Mouse (Mus musculus): Measurements from ENCODE around the gene Erc2. TPM values are rescaled to one million over a fixed set of nuclear protein-coding genes. Genes with fewer than 3 reads are reported as not detected.

Gene Erc2
- total and polyA plus RNA-seq, 2 experiments from 2014 or later = 0.11 to 1.7 TPM

GRCm38 (mm10) chr14:28441240-28441967, 819.2 kb downstream of the Erc2 start:
- ATAC-seq (ENCODE audit: insufficient read depth, low read depth) = no peak
- 51% methylated on average over 14 of the region's 14 CpGs for WGBS
- Histone ChIP-seq H3K36me3 (replicated peaks; ENCODE audit: control insufficient read depth, insufficient read depth, low read length) (no peaks in the 10 kb centered on the region), H3K27me3 (ENCODE audit: control insufficient read depth, insufficient read depth, low read length) (peaks cover 6% of the 10 kb centered on the region; the same call in 1 of the 2 replicates), H3K9me3 (replicated peaks; ENCODE audit: control insufficient read depth, low read length) (no peaks in the 10 kb centered on the region), H3K4me1 (ENCODE audit: control insufficient read depth, insufficient read depth) (no peaks in the 10 kb centered on the region), H3K4me2 (ENCODE audit: low read depth, low read length) (no peak overlapping the region), H3K27ac (ENCODE audit: low read depth) (no peak overlapping the region), H3K9ac (replicated peaks; ENCODE audit: low read depth, low read length) (no peak overlapping the region), H3K4me3 (ENCODE audit: low read depth, low read length) (no peak overlapping the region)
- TF ChIP-seq EP300 (IDR thresholded peaks at IDR 0.05; ENCODE audit: low read depth) (no peak), CTCF (IDR thresholded peaks at IDR 0.05; ENCODE audit: low read depth) (no peak)
- no peak for DNase-seq (ENCODE audit: low spot score)

DNA sequence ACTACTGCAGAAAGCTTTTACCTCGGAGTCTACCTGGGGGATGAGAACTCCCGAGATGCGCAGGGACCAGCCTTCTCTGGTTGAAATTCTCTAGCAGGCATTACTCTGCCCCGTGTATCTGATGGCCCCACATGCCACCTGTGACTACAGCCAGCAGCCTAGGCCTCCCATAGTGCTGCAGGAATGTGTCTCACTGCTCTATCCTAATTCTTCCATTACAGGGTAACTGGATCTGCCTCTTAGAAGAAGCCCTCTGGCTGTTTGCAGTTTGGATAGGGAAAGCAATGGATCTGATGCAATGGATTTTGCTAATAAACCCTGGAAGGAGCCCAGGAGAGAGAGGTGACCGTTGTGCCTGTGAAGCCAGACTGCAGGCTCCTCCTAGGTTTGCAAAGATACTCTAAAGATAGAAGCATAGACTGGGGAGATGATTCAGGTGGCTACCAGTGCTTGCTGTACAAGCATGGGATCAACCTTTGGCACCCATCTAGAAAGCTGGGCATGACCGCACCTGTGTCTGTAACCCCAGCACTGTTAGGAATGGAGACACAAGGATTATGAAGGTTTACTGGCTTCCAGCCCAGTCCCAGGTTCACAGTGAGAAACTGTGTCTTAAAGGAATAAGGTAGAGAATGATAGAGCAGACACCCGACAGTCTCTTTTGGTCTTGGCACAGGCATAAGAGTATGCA, 821.2 kb downstream of the Erc2 start:
- H3K4me2 ChIP-seq (ENCODE audit: low read depth, low read length) = no peak overlapping the region
- no peak overlapping the region for H3K9ac ChIP-seq (replicated peaks; ENCODE audit: low read depth, low read length)
- no peak for ATAC-seq (ENCODE audit: insufficient read depth, low read depth)
- H3K9me3 ChIP-seq (replicated peaks; ENCODE audit: control insufficient read depth, low read length) = no peaks in the 10 kb centered on the region
- H3K4me3 ChIP-seq (ENCODE audit: low read depth, low read length) = no peak overlapping the region
- TF ChIP-seq EP300 (IDR thresholded peaks at IDR 0.05; ENCODE audit: low read depth) (no peak), CTCF (IDR thresholded peaks at IDR 0.05; ENCODE audit: low read depth) (no peak)
- WGBS = 65% methylated on average over 7 of the region's 7 CpGs
- H3K27me3 ChIP-seq (ENCODE audit: control insufficient read depth, insufficient read depth, low read length) = peaks cover 6% of the 10 kb centered on the region; the same call in 1 of the 2 replicates
- H3K4me1 ChIP-seq (ENCODE audit: control insufficient read depth, insufficient read depth) = no peaks in the 10 kb centered on the region
- no peak for DNase-seq (ENCODE audit: low spot score)
- no peak overlapping the region for H3K27ac ChIP-seq (ENCODE audit: low read depth)
- no peaks in the 10 kb centered on the region for H3K36me3 ChIP-seq (replicated peaks; ENCODE audit: control insufficient read depth, insufficient read depth, low read length)

- 52% methylated on average over 6 of the region's 6 CpGs for WGBS
- H3K4me3 ChIP-seq (ENCODE audit: low read depth, low read length) = no peak overlapping the region
- DNase-seq (ENCODE audit: low spot score) (no peak), ATAC-seq (ENCODE audit: insufficient read depth, low read depth) (no peak)
- TF ChIP-seq EP300 (IDR thresholded peaks at IDR 0.05; ENCODE audit: low read depth) (no peak), CTCF (IDR thresholded peaks at IDR 0.05; ENCODE audit: low read depth) (no peak)
- H3K9ac ChIP-seq (replicated peaks; ENCODE audit: low read depth, low read length) = no peak overlapping the region
- H3K27ac ChIP-seq (ENCODE audit: low read depth) = no peak overlapping the region
- H3K27me3 ChIP-seq (ENCODE audit: control insufficient read depth, insufficient read depth, low read length) = peaks cover 6% of the 10 kb centered on the region; the same call in 1 of the 2 replicates
- H3K4me1 ChIP-seq (ENCODE audit: control insufficient read depth, insufficient read depth) = no peaks in the 10 kb centered on the region
- H3K4me2 ChIP-seq (ENCODE audit: low read depth, low read length) = no peak overlapping the region
- no peaks in the 10 kb centered on the region for H3K9me3 ChIP-seq (replicated peaks; ENCODE audit: control insufficient read depth, low read length)
- H3K36me3 ChIP-seq (replicated peaks; ENCODE audit: control insufficient read depth, insufficient read depth, low read length) = no peaks in the 10 kb centered on the region
Observed at GRCm38 (mm10) chr14:28445737-28446136, 823.5 kb downstream of the Erc2 start.

DNA sequence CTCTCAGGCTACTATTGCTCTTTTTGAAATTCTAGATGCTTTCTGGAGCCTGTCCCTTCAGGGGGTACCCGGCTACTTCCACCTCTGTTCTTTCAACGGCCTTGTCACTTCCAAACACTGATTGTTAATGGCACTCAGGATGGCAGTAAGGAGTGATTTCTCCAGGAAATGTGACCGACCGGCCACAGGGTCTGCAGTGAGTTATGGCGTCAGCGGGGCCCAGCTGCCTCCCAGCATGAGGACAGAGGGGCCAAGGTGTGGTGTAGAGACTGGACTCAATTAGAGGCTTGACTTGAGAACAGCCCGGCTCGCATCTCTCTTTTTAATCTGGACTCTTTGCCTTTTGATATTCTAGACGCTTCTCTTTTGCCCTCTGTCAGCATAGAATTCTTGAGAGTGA, 829.5 kb downstream of the Erc2 start:
- Histone ChIP-seq H3K9me3 (replicated peaks; ENCODE audit: control insufficient read depth, low read length) (no peaks in the 10 kb centered on the region), H3K27me3 (ENCODE audit: control insufficient read depth, insufficient read depth, low read length) (no peaks in the 10 kb centered on the region), H3K4me1 (ENCODE audit: control insufficient read depth, insufficient read depth) (no peaks in the 10 kb centered on the region), H3K27ac (ENCODE audit: low read depth) (no peak overlapping the region), H3K9ac (replicated peaks; ENCODE audit: low read depth, low read length) (no peak overlapping the region), H3K4me3 (ENCODE audit: low read depth, low read length) (no peak overlapping the region), H3K4me2 (ENCODE audit: low read depth, low read length) (no peak overlapping the region), H3K36me3 (replicated peaks; ENCODE audit: control insufficient read depth, insufficient read depth, low read length) (no peaks in the 10 kb centered on the region)
- TF ChIP-seq EP300 (IDR thresholded peaks at IDR 0.05; ENCODE audit: low read depth) (no peak), CTCF (IDR thresholded peaks at IDR 0.05; ENCODE audit: low read depth) (no peak)
- WGBS = 72% methylated on average over 9 of the region's 9 CpGs
- ATAC-seq (ENCODE audit: insufficient read depth, low read depth) (no peak), DNase-seq (ENCODE audit: low spot score) (no peak)

- Histone ChIP-seq H3K9ac (replicated peaks; ENCODE audit: low read depth, low read length) (no peak overlapping the region), H3K4me1 (ENCODE audit: control insufficient read depth, insufficient read depth) (no peaks in the 10 kb centered on the region), H3K4me2 (ENCODE audit: low read depth, low read length) (no peak overlapping the region), H3K27ac (ENCODE audit: low read depth) (no peak overlapping the region), H3K36me3 (replicated peaks; ENCODE audit: control insufficient read depth, insufficient read depth, low read length) (no peaks in the 10 kb centered on the region), H3K9me3 (replicated peaks; ENCODE audit: control insufficient read depth, low read length) (no peaks in the 10 kb centered on the region), H3K4me3 (ENCODE audit: low read depth, low read length) (no peak overlapping the region), H3K27me3 (ENCODE audit: control insufficient read depth, insufficient read depth, low read length) (no peaks in the 10 kb centered on the region)
- ATAC-seq (ENCODE audit: insufficient read depth, low read depth) (no peak), DNase-seq (ENCODE audit: low spot score) (peak; percentile 13)
- WGBS = 72% methylated on average over 7 of the region's 7 CpGs
- TF ChIP-seq CTCF (IDR thresholded peaks at IDR 0.05; ENCODE audit: low read depth) = no peak
- no peak for TF ChIP-seq EP300 (IDR thresholded peaks at IDR 0.05; ENCODE audit: low read depth)
Observed at GRCm38 (mm10) chr14:28456372-28457076, 834.3 kb downstream of the Erc2 start.
